Mouse (Mus musculus) liver, embryonic 12.5 days (tissue): ENCODE data around the gene Ifnar2. TPM values are rescaled to one million over a fixed set of nuclear protein-coding genes. Genes with fewer than 3 reads are reported as not detected.

Experiments
- ATAC-seq: fragments of 200-750 bp; cut with Nextera tagmentation; 2 replicates; pipeline ENCODE4 v1.8.0; 2017; ENCODE audit warnings: moderate number of reproducible peaks, mild to moderate bottlenecking, moderate library complexity
- H3K27ac ChIP-seq: fragments of 300-500 bp; sonication (generic); 2 replicates; pipeline ENCODE4 v1.5.1; 2016; ENCODE audit warnings: mild to moderate bottlenecking
- H3K27me3 ChIP-seq: fragments of 300-500 bp; sonication (generic); replicated peaks from 2 replicates; pipeline ENCODE4 v1.6.1; 2016; ENCODE audit warnings: mild to moderate bottlenecking, moderate library complexity
- H3K36me3 ChIP-seq: fragments of 300-500 bp; sonication (generic); 2 replicates; pipeline ENCODE4 v1.6.1; 2016; ENCODE audit warnings: mild to moderate bottlenecking, moderate library complexity
- H3K4me1 ChIP-seq: fragments of 300-500 bp; sonication (generic); 2 replicates; pipeline ENCODE4 v1.6.1; 2016
- H3K4me2 ChIP-seq: fragments of 300-500 bp; sonication (generic); 2 replicates; pipeline ENCODE4 v1.6.1; 2016; ENCODE audit warnings: mild to moderate bottlenecking, moderate library complexity
- H3K4me3 ChIP-seq: fragments of 300-500 bp; sonication (generic); 2 replicates; pipeline ENCODE4 v1.5.1; 2016; ENCODE audit warnings: mild to moderate bottlenecking, moderate library complexity
- H3K9ac ChIP-seq: fragments of 300-500 bp; sonication (generic); 2 replicates; pipeline ENCODE4 v1.6.1; 2016; ENCODE audit warnings: mild to moderate bottlenecking, moderate library complexity
- H3K9me3 ChIP-seq: fragments of 300-500 bp; sonication (generic); replicated peaks from 2 replicates; pipeline ENCODE4 v1.6.1; 2016; ENCODE audit warnings: mild to moderate bottlenecking, moderate library complexity
- WGBS: fragments of 180-500 bp; shearing (Covaris S2); methylation state at CpG from one replicate; pipeline ENCODE4 v1.1.7; 2016; ENCODE audit not compliant: insufficient replicate concordance; 5-methylcytosine and 5-hydroxymethylcytosine counted together
- polyA plus RNA-seq: library from polyadenylated mRNA; unstranded; fragments of >200 nt; fragmentation: Nextera tagmentation; extraction: Ambion mirVana; gene quantifications from 2 replicates; pipeline ENCODE4 v1.2.1, GENCODE M21; 2016

Ifnar2 gene
- polyA plus RNA-seq, 1 experiment from 2014 or later: 63.5 TPM

- Histone ChIP-seq H3K27me3 (no peaks in the 10 kb centered on the region), H3K4me1 (peaks cover 64% of the 10 kb centered on the region), H3K9ac (no peak overlapping the region), H3K4me3 (no peak overlapping the region), H3K36me3 (no peaks in the 10 kb centered on the region), H3K9me3 (no peaks in the 10 kb centered on the region), H3K27ac (peak overlapping the region; percentile 70), H3K4me2 (no peak overlapping the region)
- peak; percentile 55 for ATAC-seq
- WGBS: 73% methylated on average over 3 of the region's 3 CpGs
These were observed 12.4 kb upstream of the Ifnar2 start for GRCm38 (mm10) chr16:91360162-91360561.

- no peaks in the 10 kb centered on the region for H3K36me3 ChIP-seq
- ATAC-seq: no peak
- H3K4me2 ChIP-seq: no peak overlapping the region
- H3K9ac ChIP-seq: no peak overlapping the region
- H3K27me3 ChIP-seq: no peaks in the 10 kb centered on the region
- H3K4me3 ChIP-seq: no peak overlapping the region
- H3K9me3 ChIP-seq: no peaks in the 10 kb centered on the region
- peak overlapping the region; percentile 63 for H3K27ac ChIP-seq
- 57% methylated on average over 2 of the region's 2 CpGs for WGBS
- peaks cover 77% of the 10 kb centered on the region for H3K4me1 ChIP-seq
These were observed 10.6 kb upstream of the Ifnar2 start for GRCm38 (mm10) chr16:91362006-91362405.

GRCm38 (mm10) chr16:91362616-91363272 is 9.8 kb upstream of the Ifnar2 start:
- WGBS: 65% methylated on average over 12 of the region's 12 CpGs
- H3K4me1 ChIP-seq: peaks cover 82% of the 10 kb centered on the region

GRCm38 (mm10) chr16:91363483-91363882 is 9.1 kb upstream of the Ifnar2 start:
- H3K4me2 ChIP-seq: no peak overlapping the region
- H3K27me3 ChIP-seq: no peaks in the 10 kb centered on the region
- H3K4me1 ChIP-seq: peaks cover 82% of the 10 kb centered on the region
- no peak for ATAC-seq
- H3K9ac ChIP-seq: no peak overlapping the region
- H3K4me3 ChIP-seq: no peak overlapping the region
- H3K27ac ChIP-seq: peak overlapping the region; percentile 63
- no peaks in the 10 kb centered on the region for H3K9me3 ChIP-seq
- H3K36me3 ChIP-seq: no peaks in the 10 kb centered on the region
- 37% methylated on average over 3 of the region's 3 CpGs for WGBS

More at GRCm38 (mm10) chr16:91362616-91363272, 9.8 kb upstream of the Ifnar2 start:
- H3K36me3 ChIP-seq: no peaks in the 10 kb centered on the region
- no peak for ATAC-seq
- peak overlapping the region; percentile 63 for H3K27ac ChIP-seq
- no peaks in the 10 kb centered on the region for H3K27me3 ChIP-seq
- H3K4me2 ChIP-seq: no peak overlapping the region
- H3K9me3 ChIP-seq: no peaks in the 10 kb centered on the region
- H3K9ac ChIP-seq: no peak overlapping the region
- H3K4me3 ChIP-seq: no peak overlapping the region

GRCm38 (mm10) chr16:91366567-91366966 is 6.0 kb upstream of the Ifnar2 start:
- peak overlapping the region; percentile 72 for H3K27ac ChIP-seq
- peaks cover 74% of the 10 kb centered on the region for H3K4me1 ChIP-seq
- ATAC-seq: peak; percentile 40; the same call in 1 of the 2 replicates

GRCm38 (mm10) chr16:91367066-91367465 is 5.5 kb upstream of the Ifnar2 start:
- no peak overlapping the region for H3K9ac ChIP-seq
- no peaks in the 10 kb centered on the region for H3K27me3 ChIP-seq
- no peak overlapping the region for H3K4me2 ChIP-seq
- no peaks in the 10 kb centered on the region for H3K36me3 ChIP-seq
- no peak overlapping the region for H3K4me3 ChIP-seq
- ATAC-seq: 0 out of 2 replicates have a peak, but pooled peaks have one; percentile 14
- H3K27ac ChIP-seq: peak overlapping the region; percentile 72
- 29% methylated on average over 2 of the region's 2 CpGs for WGBS
- no peaks in the 10 kb centered on the region for H3K9me3 ChIP-seq
- H3K4me1 ChIP-seq: peaks cover 77% of the 10 kb centered on the region

More at GRCm38 (mm10) chr16:91366567-91366966, 6.0 kb upstream of the Ifnar2 start:
- H3K36me3 ChIP-seq: no peaks in the 10 kb centered on the region
- H3K4me3 ChIP-seq: no peak overlapping the region
- H3K4me2 ChIP-seq: no peak overlapping the region
- no peaks in the 10 kb centered on the region for H3K9me3 ChIP-seq
- H3K9ac ChIP-seq: no peak overlapping the region
- H3K27me3 ChIP-seq: no peaks in the 10 kb centered on the region

- ATAC-seq: no peak
- H3K4me1 ChIP-seq: peaks cover 67% of the 10 kb centered on the region
- H3K9ac ChIP-seq: peak overlapping the region; percentile 99
- peaks cover 40% of the 10 kb centered on the region for H3K36me3 ChIP-seq
- no peaks in the 10 kb centered on the region for H3K9me3 ChIP-seq
- peak overlapping the region; percentile 99 for H3K27ac ChIP-seq
- WGBS: 26% methylated on average over 13 of the region's 13 CpGs
- peak overlapping the region; percentile 73 for H3K4me2 ChIP-seq
- H3K27me3 ChIP-seq: no peaks in the 10 kb centered on the region
- H3K4me3 ChIP-seq: peak overlapping the region; percentile 97
These were observed 1.1 kb downstream of the Ifnar2 start for GRCm38 (mm10) chr16:91373473-91374252.

- Histone ChIP-seq H3K4me2 (peak overlapping the region; percentile 73), H3K9me3 (no peaks in the 10 kb centered on the region), H3K27ac (peak overlapping the region; percentile 99), H3K27me3 (no peaks in the 10 kb centered on the region), H3K36me3 (peaks cover 45% of the 10 kb centered on the region), H3K4me3 (peak overlapping the region; percentile 97), H3K4me1 (peaks cover 72% of the 10 kb centered on the region), H3K9ac (peak overlapping the region; percentile 99)
- 20% methylated on average over 3 of the region's 3 CpGs for WGBS
- ATAC-seq: no peak
These were observed 1.7 kb downstream of the Ifnar2 start for GRCm38 (mm10) chr16:91374253-91374634.

GRCm38 (mm10) chr16:91376701-91377100 is 4.1 kb downstream of the Ifnar2 start:
- Histone ChIP-seq H3K4me2 (no peak overlapping the region), H3K9ac (no peak overlapping the region), H3K4me3 (no peak overlapping the region), H3K9me3 (no peaks in the 10 kb centered on the region), H3K36me3 (peaks cover 59% of the 10 kb centered on the region), H3K4me1 (peaks cover 77% of the 10 kb centered on the region), H3K27ac (no peak overlapping the region), H3K27me3 (no peaks in the 10 kb centered on the region)
- 94% methylated on average over 10 of the region's 10 CpGs for WGBS
- no peak for ATAC-seq

GRCm38 (mm10) chr16:91378431-91378986 is 5.9 kb downstream of the Ifnar2 start:
- Histone ChIP-seq H3K27ac (peak overlapping the region; percentile 61; the same call in 1 of the 2 replicates), H3K4me3 (no peak overlapping the region)
- WGBS: 69% methylated on average over 17 of the region's 17 CpGs

GRCm38 (mm10) chr16:91378991-91379390 is 6.4 kb downstream of the Ifnar2 start:
- no peak overlapping the region for H3K9ac ChIP-seq
- WGBS: 55% methylated on average over 9 of the region's 9 CpGs

More at GRCm38 (mm10) chr16:91378431-91378986, 5.9 kb downstream of the Ifnar2 start:
- H3K9ac ChIP-seq: no peak overlapping the region
- H3K9me3 ChIP-seq: no peaks in the 10 kb centered on the region
- ATAC-seq: no peak
- H3K36me3 ChIP-seq: peaks cover 76% of the 10 kb centered on the region
- no peaks in the 10 kb centered on the region for H3K27me3 ChIP-seq
- H3K4me1 ChIP-seq: peaks cover 74% of the 10 kb centered on the region
- H3K4me2 ChIP-seq: peak overlapping the region; percentile 11; the same call in 1 of the 2 replicates

GRCm38 (mm10) chr16:91379412-91379811 is 6.8 kb downstream of the Ifnar2 start:
- 75% methylated on average over 3 of the region's 3 CpGs for WGBS
- H3K9ac ChIP-seq: no peak overlapping the region
- H3K4me1 ChIP-seq: peaks cover 65% of the 10 kb centered on the region
- no peak overlapping the region for H3K4me3 ChIP-seq
- no peaks in the 10 kb centered on the region for H3K9me3 ChIP-seq
- H3K36me3 ChIP-seq: peaks cover 85% of the 10 kb centered on the region
- H3K27me3 ChIP-seq: no peaks in the 10 kb centered on the region
- no peak for ATAC-seq
- H3K4me2 ChIP-seq: no peak overlapping the region
- peak overlapping the region; percentile 61 for H3K27ac ChIP-seq

More at GRCm38 (mm10) chr16:91378991-91379390, 6.4 kb downstream of the Ifnar2 start:
- no peak overlapping the region for H3K4me3 ChIP-seq
- ATAC-seq: no peak; the same call in 1 of the 2 replicates
- H3K36me3 ChIP-seq: peaks cover 81% of the 10 kb centered on the region
- H3K4me2 ChIP-seq: peak overlapping the region; percentile 11; the same call in 1 of the 2 replicates
- peak overlapping the region; percentile 61 for H3K27ac ChIP-seq
- no peaks in the 10 kb centered on the region for H3K27me3 ChIP-seq
- H3K4me1 ChIP-seq: peaks cover 69% of the 10 kb centered on the region
- H3K9me3 ChIP-seq: no peaks in the 10 kb centered on the region
